Mouse (Mus musculus) retina, postnatal 7 days (tissue): Measurements from ENCODE around the gene Eps15l1.

Source experiments
- DNase-seq: peaks from one replicate; pipeline ENCODE4 v3.0.0-alpha.2; 2012; ENCODE audit warnings: low read depth, low spot score

Eps15l1 gene

DNA sequence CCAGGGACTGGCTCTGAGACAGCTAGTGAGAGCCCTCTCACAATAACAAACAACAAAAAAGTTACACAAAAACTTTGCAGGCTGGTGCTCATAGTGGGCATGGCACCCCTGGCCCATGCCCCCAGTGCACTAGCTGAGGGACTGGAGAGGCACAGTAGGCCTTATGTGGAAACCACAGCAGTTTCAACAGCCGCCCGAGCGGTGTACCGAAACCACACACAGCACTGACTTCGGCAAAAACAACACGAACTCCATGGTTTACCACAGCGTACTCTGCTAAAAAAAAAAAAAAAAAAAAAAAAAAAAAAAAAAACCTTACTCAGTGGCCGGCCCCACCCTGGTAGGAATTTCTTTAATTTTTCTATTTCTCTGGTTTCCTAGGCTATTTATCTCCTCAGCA lies 70.5 kb downstream of the Eps15l1 start:
- no peak for DNase-seq

DNA sequence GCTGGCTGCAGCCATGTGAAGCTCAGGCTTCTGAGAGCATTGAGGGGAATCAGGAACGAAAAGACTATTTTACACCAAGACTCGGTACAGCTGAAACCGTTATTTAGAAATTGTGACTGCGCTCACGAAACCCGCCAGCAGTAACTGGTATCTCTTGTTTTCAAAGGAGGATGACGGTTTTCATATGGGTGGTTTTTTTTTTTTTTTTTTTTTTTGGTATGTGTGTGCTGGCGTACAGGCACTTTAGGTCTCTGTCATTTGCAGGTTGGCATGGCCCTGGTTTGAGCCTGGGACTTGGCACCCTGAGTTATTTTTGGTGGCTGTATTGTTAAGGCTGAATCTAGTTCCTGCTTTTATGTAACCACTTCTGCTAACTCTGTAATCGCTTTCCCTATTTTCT lies 71.4 kb downstream of the Eps15l1 start:
- no peak for DNase-seq

DNA sequence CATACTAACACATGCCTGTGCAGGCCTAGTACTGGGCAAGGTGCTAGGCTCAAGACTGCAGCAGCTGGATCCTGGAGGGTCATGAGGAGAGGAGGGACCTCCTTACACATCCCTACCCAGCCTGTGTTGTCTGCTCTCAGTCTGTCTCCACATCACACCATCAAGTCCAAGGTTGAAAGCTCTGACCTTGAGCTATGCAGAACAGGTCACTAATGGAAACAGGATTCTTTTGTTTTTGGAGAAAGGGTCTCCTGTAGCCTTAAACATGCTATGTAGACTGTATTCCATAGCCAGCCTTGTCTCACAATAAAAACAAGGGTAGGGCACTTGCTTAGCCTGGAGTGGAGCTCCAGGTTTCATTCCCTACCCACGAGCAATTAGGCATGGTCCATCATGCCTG lies 72.3 kb downstream of the Eps15l1 start:
- DNase-seq, result no peak

DNA sequence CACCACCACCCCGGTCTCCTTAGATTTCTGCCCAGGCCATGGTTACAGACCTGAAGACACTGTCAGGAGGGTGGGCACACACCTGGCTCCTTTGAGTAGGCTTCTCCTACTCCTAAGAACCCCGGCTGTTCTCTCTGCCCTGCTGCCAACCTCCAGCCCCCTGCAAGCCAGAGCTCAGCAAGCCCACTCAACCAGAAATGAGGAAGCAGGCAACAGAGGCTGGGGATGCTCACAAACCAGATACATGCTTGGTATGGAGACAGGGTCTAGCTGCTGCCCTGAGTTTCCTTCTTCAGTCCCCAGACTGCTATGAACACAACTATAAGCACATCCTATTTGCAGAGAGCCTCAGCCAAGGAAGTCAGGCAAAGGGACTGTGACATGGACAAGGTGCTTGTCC lies 73.1 kb downstream of the Eps15l1 start:
- no peak for DNase-seq

DNA sequence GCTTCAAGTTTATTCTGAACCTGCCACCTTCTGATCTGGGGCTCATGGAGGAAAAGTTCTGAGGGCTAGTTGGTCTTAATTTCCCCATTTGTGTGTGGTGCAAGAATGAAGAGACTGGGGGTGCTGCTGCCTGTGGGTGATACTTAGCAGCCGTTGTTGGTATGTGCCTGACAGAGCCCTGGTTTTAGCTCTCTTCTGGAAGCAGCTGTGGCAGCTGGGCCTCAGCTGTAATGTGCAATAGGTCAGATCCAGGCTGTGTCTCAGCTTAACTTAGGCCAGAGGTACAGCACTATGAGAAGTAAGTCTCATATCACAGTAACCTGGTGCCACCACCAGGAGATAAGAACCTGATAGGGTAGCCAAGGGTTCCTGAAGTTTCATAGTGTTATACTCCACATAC lies 73.7 kb downstream of the Eps15l1 start:
- DNase-seq, result no peak

DNA sequence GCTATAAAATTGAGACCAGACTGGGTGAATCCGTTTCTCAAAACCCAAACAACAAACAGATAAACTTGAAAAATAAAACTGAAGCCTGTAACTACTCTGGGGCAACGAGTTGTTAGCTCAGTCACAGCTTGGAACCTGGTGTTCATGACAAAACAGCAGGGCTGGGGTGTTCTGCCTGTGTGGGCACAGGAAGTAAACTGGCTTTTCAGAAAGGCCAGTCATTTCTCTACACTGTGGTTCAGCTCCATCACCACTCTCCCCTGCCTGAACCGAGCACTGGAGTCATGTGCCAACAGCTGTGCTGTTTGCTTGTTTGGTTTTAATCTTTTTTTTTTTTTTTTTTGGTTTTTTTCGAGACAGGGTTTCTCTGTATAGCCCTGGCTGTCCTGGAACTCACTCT lies 77.5 kb downstream of the Eps15l1 start:
- DNase-seq, result no peak

DNA sequence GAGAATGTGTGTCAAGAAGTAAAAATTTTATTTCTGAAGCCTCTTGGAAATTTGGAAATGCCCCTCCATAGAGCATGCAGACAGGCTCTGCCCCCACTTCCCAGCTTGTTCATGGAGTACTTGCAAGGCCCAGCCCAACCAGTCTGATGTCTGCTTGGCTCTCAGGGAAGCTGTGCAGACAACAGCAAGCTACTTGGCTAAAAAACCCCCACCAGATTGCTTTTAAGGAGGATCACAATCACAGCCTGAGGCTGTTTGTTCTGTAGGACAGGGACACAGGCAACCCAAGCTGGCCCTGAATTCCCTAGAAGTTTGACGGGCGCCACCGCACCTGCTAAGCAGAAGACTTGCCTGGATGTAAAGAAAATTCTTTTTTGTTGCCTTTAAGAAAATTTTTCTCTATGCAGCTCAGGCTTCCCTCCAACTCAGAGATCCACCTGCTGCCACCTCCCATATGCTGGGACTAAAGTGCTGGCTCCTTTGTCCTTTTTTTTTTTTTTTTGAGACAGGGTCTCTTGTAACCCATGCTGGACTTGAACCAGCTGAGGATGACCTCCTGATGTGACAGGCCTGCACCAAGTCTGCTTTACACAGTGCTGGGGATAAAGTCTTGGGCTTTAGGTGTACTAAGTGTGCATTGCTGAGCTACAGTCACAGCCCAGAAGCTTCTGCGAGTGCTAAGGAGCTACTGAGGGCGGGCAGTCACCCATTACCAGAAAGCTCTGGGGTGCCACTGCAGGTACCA lies 78.5 kb downstream of the Eps15l1 start:
- no peak for DNase-seq

DNA sequence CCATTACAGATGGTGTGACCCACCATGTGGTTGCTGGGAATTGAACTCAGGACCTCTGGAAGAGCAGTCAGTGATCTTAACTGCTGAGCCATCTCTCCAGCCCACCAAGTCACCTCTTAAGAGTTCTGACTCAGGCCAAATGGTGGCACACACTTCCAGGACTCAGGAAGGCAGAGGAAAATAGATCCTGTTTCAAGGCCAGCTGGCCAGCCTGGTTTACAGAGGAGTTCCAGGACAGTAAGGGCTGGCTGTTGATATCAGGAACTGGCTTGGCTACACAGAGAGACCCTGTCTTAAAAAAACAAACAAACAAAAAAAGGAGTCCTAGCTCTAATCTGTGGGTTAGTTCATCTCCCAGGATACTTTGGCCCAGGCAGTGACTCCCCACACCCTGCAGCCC lies 84.2 kb downstream of the Eps15l1 start:
- no peak for DNase-seq

DNA sequence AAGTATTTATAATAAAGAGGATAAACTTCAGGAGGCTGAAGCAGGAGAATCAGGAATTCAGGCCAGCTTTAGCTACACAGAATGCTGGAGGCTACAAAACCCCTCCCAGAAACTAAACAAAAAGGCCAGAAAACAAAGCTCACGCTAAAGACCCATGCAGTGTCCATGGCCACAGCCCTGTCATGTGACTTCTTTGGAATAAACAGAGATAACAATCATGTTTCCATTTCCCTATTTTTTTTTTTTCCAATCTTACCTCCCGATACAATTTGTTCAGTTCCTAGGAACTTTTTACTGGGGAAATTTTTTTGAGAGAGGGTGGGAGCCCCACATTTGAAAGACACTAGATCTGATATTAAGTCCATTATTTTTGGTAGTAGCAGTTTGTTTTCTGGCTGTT lies 85.0 kb downstream of the Eps15l1 start:
- DNase-seq, result no peak

DNA sequence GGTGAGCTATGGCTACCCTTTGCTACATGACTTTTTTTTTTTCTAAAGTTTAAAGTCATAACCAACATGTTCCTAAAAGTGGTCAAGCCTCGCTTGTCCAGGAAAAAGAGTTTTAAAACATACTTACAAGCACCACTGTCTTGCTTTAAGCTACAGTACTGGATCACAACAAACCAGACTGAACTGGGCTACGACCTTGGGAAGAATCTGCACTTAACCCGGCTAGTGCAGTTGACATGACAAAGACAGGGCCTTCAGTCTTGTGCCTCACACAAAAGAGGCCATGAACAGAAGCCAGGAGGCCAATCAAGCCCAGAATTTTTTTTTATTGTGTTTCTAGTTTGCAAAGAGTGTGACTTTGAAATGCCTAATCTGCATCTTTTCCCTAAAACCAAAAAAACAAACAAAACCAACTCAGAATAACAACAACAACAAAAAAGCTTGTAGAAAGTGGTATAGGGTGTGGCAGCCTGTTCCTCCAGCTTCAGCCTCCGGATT lies 87.1 kb downstream of the Eps15l1 start:
- DNase-seq, result no peak

DNA sequence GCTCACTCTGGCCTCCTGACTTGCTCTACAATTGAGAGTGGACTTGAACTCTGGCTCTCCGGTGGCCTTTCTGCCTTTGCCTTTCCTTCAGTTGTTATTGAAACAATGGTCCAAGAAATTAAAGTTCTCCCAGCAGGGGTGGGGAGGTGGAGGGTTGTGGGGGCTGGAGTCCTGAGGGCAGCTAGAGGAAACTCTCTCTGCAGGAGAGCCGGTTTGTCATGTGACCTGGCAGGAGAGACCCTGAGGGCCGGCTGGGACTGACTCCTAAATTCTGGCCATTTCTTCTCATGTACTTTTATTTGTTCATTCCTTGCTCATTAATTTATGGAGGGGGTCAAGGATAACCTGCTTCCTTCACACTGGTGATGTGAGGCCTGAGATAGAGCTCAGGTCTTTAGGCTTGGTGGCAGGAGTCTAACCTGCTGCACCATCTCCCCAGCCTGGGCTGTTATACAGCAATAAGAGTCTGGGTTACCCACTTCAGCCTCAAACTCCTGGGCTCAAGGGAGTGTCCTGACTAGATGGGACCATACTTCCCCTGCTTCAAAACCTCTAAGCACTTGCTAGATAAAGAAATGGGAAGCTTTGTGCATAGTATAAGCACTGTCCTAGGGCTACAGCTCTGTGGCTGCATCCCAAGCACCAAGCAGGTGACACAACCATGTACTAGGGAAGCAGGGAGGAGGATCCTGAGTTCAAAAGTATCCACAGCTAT lies 87.7 kb downstream of the Eps15l1 start:
- no peak for DNase-seq

DNA sequence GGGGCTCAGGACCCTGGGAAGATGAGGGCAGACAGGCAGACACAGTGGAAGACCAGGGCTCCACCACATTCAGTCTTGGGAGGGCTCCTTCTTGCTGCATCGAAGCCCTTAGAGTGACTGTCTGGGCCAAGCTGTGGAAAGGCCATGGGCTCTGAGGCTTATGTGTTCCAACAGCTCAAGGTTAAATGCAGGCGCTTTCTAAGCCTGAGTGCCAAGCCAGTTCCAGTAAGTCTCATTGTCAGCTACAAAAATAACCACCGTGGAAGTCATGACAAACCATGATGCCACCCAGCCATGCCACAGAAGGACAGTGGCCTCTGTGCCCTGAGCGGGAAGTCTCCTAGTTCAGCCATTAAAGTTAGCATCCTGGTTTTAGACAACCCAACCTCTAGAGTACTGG lies 89.6 kb downstream of the Eps15l1 start:
- no peak for DNase-seq

DNA sequence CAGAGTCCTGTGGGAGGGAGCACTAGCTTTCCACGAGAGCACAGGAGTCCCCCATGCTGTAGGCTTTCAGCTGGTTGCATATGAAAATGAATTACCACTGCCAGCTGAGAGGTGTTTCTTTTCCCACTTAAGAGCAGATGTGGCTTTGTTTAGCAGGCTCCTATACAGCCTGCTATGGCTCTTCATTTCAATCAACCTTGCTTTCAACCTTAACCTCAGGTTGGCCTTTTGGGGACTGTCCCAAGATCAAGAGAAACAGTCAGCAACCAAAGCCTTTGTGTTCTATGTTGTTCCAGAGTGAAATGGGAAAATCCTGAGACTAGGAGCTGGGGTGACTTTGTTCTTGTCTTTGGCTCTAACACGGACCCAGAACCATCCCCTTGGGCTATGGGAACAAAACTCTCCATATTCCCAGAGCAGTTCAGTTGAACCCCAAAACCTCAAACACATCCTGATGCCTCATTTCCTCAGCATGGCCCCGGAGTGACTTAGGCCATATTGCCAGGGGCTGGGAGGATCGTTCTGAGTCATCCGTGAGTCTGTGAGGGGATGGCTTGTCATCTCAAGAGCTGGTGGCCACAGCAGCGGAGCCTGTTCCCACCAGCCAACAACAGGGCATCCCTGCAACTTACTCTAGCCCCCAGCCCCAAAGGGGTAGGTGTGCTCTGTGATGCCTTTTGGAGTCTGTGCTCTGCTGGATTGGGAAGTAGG lies 90.3 kb downstream of the Eps15l1 start:
- no peak for DNase-seq

DNA sequence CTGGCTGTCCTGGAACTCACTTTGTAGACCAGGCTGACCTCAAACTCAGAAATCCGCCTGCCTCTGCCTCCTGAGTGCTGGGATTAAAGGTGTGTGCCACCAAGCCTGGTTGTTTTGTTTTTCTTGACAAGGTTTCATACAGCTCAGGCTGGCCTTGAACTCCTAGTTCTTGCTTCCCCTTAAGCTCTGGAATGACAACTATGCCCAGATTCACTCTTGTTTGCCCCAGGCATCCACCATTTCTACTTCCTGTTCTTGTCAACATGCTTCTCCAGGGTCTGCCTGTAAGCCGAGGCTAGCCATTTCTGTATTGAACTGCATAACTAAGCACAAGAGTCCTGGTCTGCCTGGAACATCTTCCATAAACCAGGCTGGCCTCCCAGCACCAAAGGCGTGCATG lies 92.1 kb downstream of the Eps15l1 start:
- no peak for DNase-seq

DNA sequence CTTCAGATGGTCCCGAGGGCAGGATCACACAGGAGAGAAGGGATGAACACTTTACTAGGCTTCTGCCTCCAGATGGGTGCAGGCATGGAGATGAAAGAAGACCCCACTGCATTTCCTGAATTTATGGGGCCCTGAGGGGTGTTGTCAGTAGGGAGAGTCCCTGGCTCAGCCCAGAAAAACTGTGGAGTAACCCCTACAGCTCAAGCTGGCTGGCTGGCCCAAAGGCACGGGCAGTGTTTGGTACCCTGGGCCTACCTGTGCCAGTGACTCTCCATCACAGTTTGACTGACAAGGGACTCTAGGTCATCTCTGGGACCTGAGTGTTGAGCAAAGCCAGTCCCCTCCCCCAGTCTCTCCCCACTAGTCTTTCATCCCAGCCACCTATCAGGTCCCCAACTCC lies 96.6 kb downstream of the Eps15l1 start:
- no peak for DNase-seq

DNA sequence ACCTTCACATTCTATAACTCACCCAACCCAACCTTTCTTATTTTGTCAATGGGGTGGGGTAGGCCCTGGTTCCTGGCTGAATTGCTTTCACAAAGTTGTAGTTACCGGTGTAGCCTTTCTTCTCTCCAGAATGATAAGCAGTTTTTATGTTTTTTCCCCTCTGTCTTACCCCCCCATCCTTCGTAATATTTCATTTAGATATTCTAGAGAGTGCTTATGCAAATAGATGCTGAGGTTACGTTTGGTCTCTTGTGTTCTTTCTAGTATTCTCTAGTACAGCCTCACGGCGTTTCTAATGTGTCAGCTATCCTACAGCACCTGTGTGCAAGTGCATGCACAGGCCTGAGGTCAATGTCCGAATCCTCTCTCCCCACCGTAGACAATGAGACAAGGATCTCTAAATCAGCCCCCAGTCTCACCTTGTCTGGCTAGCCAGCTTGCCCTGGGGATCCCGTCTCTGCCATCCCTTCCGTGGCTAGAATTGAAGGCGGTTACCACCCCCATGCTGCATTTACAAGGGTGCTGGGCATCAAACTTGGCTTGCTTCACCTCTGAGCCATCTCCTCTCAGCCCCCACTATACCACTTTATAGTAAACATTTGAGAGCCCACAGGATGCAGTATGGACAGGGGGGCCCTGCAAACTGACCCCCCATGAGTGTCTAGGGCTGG lies 97.1 kb downstream of the Eps15l1 start:
- no peak for DNase-seq

DNA sequence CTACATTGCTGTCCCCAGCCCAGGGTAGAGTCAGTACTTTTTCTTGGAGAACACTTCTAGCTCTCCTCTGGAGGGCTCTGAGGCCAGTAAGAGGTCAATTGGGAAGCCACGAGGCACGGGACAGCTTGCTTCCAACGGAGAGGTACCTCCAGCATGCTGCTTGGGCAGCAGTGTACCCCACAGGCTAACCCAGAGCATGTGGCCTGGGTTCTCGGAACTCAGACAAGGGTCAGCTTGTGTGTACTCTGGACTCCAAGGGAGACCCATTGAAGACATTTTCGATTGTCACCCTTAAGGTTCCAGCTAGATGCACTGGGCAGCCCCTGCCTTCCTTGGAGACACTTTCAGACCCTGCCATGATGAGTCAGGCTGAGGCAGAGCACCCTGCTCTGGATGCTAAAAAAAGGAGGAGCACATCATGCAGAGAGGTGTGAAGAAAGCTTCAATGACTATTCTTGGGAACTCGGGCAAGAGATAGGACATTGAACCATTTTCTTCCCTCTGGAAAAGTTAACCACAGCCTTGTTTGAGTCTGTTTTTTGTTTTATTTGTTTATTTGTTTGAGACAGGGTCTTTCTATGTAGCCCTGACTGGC lies 98.0 kb downstream of the Eps15l1 start:
- DNase-seq, result no peak

DNA sequence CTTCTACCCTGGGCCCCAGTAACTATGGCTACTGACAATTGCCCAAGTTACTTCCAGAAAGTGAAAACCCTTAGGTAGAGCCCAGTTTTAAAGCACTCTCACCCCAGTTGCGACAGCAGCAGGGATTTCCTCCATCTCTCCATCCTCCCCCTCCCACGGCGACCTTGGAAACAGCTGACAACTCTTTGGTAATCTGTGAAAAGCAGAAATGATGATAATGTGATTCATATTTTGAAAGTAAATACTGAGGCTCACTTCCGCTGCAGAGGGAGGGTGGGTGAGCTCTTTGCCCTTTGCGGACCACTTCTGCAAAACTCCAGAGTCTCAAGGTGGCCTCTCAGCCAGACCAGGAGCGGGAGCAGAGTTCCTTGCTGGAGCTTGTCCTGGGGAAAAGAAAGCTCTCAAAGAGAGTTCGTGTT lies 98.8 kb downstream of the Eps15l1 start:
- DNase-seq, result no peak

DNA sequence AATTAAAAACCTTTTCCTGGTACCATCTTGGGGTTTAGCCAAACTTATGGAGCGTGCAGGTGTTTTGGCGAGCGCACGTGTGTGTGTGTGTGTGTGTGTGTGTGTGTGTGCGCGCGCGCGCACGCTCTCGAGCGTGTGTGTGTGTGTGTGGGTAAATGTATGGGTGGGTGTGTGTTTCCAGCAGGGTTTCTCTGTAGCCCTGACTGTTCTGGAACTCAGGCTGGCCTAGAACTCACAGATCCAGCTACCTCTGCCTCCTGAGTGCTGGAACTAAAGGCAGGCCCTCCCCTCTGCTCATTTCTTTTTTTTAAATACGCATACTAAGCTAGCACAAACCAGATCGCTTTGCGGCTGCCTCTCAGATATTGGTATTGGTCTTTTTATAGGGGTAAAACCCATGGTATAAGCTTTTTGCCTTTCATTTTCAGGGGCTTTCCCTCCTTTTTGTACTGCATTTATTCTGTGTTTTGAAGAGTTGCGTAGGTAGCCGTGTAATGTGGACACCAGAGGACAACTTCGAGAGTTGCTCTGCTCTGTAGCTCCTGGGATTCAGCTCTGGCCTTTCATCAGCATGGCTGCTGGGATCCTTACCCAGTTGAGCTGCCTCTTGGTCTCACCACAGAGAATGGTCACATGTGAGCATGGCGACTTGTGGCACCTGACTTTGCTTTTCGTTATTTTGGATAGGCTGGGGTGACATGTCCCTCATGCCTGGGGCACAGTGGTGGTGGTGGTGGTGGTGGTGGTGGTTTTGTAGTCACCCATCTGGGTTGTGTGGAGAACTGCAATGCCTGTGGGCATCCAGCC lies 99.4 kb downstream of the Eps15l1 start:
- DNase-seq, result no peak

DNA sequence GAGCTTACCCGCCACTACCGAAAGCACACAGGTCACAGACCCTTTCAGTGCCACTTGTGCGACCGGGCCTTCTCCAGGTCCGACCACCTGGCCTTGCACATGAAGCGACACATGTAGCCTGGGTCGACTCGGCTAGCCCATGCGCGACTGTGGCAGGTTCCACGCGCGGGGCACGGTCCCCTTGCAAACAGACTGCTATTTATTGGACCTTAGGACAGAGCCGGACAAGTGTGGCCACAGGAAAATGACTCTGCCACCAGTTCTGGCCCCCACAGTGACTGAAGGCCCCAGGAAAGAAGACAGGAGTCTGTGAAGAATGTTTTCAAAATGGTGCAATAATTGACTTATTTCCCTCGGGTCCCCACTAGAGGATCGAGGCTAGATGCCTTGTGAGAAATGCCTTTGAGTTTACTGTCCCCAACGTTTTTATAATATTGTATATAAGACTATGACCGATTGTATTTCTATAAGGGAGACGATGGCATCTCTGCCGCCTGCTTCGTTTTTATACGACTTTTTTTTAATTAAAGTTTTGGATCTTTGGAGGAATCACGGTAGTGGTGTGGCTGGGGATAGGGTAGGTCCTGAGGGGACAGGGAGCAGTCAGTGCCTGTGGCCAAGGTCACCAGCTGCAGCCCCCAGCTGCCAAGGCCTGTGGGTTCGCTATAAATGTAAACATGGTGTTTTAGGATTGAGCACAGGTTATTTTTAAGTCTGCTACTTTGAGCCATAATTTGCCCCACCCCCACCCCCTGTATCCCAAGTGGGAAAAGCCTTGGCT lies 100.3 kb downstream of the Eps15l1 start:
- DNase-seq, result no peak
